Mouse (Mus musculus) liver, adult 2 months (tissue): ENCODE measurements around the gene Phactr2.

ENCODE experiments used
- CTCF ChIP-seq: fragments of 200-500 bp; IDR thresholded peaks from 2 replicates; pipeline ENCODE4 v1.5.1; 2011; ENCODE audit warnings: low read depth, low read length, control low read depth
- POLR2A ChIP-seq: fragments of 200-500 bp; IDR thresholded peaks from 2 replicates; pipeline ENCODE4 v1.6.1; 2011; ENCODE audit warnings: low read length, control low read depth; ENCODE audit not compliant: insufficient read depth; ENCODE audit errors: extremely low read depth

- TF ChIP-seq CTCF (no peak), POLR2A (no peak)
Observed at GRCm38 (mm10) chr10:13274699-13275098, 199.5 kb downstream of the Phactr2 start.
